Mouse (Mus musculus) retina, postnatal 7 days (tissue): ENCODE data around the gene Laptm4a.

ENCODE experiments used
- DNase-seq: peaks from one replicate; pipeline ENCODE4 v3.0.0-alpha.2; 2012; ENCODE audit warnings: low read depth, low spot score

Gene Laptm4a

DNA sequence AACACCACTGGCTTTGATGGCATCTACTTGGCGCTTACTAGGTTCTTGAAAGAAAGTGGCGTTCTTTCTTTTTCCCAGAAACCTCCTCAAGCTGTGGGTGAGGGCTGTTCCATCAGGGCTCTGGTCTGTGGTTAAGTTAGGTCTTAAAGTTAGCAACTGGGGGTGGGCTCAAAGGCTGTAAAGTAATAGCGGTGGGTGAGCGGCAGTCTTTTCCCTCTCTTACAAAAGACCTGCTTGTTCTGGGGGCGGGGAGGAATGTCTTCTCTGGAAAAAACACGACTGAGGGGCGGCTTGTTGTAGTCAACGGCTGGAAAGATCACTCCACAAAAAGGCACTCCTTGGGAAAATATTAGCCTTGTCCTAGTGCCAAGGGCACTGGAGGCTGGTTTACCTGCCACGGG lies 32.7 kb downstream of the Laptm4a start:
- DNase-seq: no peak

DNA sequence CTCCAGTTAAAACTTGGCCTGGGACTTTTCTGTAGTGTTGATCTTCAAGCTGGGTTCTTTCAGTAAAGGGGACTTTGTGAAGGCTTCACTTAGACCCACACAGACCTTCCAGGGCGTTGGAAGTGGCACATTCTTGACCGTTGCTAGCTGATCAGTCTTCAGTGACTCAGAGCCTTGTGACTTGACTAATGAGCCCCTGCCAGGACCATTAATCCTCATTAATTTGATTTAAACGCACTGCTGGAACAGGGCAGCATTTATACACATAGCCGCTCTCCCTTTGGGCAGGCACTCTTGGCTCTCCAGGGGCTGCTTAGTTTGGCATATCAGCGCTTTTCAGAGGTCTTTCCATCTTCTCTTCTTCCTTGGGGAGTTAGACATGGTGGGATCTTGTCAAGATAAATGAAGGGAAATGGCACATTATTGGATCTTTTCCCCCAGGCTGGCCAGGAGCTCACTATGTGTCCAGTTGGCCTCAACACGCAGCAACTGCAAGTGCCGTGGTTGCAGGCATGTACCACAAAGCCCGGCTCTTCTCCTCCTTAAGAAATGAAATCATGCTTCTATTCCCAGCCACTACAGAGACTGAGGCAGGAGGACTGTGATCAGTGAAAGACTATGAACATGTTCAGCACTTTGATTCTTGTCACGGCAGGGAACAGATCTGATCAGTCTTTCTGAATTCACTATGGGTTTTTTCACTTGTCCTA lies 40.3 kb downstream of the Laptm4a start:
- peak; percentile 16 for DNase-seq

DNA sequence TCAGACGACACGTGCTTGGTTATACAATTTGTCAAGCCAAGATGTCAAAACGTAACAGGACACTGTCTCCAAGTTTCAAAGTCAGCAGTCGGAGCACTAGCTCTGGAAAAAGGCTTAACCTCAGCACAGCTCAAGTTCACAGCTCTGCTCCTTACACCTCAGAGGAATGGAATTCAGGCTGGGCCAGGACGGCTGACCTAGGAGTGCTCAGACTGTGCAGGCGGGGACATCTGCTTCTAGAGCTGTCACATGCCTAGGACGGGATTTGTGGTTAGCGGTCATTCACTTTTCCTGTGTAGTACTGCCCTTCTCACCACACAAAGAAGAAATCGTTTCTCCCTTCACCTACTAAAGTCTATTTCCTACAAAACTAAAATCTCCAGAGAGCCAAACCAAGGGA lies 48.4 kb downstream of the Laptm4a start:
- DNase-seq: no peak

DNA sequence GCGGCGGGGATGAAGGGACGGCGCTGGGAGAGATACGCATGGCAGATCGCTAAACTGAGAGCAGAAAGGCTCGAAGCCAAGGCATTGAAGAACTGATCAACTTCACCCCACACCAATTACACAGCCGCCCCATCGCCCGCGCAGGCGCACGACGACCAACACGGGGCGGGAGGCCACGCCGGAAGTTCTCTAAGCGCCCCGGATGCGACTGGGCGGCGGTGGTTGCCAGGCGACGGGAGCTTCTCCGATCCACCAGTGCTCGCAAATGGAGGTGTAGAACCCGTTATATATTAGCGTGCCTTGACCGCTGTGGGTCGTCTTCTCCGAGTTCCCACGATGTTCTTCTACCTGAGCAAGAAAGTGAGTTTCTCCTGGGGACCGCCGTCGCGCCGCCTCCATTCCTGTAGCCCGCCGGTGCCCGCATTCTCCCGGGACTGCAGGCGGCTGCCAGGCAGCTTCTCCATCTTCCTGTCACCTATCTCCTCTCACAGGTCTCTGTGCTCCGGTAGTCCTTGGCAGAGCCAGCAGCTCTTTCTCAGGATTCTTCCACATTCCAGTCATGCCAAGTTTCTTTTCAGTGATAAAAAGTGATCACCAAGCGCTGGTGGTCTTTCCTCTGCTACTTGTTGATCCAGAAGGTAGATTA lies 52.5 kb downstream of the Laptm4a start, which contains the start of gene Wdr35:
Gene Wdr35 (plus strand): TSS at position 73 of the 646 bp plus-strand sequence.
- peak; percentile 78 for DNase-seq

DNA sequence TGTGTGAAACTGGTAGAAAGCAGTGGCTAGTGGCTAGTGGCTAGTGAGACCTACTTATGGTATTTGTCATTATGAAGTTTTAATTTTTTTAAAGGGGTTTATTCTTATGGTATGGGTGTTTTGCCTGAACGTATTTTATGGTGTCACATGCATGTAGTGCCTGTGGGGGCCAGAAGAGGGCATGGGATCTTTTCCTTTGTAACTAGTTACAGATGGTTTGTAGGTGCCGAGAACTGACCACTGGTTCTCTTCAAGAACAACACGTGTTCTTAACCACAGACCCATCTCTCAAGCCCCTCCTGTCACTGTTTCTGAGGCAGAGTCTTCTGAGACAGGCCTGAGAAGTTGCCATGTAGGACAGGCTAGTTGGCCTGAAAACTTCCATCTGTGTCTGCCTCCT lies 53.6 kb downstream of the Laptm4a start:
- DNase-seq: no peak
